Mouse (Mus musculus): Measurements from ENCODE around the gene Nacc1. TPM values are rescaled to one million over a fixed set of nuclear protein-coding genes. Genes with fewer than 3 reads are reported as not detected.
A peak's percentile ranks its signal among the peaks of the same experiment; 100 is the strongest.
"Not testable (repeated sequence)": the region's sequence is repeated elsewhere in the genome, so short reads cannot be mapped to it uniquely, and the experiment has no call there.

Nacc1 gene
- total RNA-seq, 2 experiments from 2014 or later: 68.4 to 72.1 TPM

DNA sequence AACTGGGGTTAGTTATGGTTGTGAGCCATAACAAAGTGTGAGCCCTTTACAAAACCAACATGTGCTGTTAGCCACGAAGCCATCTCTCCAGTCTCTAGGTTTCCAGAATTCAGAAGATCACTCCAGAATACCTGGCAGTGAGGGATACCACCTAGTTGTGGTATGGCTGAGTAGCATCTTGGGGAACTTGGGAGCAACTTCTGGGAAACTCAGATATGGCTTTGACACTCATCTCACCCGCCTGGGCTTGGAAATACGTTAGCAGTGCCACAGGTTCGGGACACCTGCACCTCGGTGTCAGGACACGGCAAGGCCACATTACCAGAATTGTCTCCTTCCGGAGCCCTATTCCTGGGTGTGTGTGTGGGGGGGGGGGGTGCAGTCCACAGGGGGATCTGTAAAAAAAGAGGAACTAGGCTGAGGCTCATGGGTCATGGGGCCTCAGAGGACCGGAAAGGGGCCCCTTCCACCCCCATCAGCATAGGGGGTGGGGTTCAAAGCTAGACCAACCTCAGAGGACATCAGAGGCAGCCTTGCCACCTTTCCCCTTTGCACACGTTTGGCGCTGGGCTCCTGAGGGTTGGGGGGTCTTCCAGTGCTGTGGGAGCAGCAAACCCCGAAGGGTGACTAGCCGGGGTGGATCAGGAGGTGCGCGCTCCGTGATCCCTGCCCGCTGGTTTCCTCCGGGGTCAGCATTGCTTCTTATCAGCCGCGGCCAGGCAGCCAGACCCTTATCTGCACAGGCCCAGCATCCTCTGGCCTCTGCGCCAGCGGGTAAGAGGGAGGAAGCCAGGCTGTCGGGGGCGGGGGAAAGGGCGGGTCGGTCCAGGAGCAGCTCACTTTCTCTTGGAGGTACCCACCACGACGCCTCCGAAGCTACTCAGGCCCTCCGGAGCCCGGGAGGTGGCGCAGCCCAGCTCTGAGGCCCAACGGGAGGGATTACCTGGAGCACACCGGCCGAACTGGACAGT is 13.6 kb upstream of the Nacc1 start, which contains the start of gene Lyl1:
Lyl1 (plus strand) TSS at position 517 of the 971 bp plus-strand sequence.
- no peak for DNase-seq
- intact Hi-C loops (cut with DNase I): no loop called here

DNA sequence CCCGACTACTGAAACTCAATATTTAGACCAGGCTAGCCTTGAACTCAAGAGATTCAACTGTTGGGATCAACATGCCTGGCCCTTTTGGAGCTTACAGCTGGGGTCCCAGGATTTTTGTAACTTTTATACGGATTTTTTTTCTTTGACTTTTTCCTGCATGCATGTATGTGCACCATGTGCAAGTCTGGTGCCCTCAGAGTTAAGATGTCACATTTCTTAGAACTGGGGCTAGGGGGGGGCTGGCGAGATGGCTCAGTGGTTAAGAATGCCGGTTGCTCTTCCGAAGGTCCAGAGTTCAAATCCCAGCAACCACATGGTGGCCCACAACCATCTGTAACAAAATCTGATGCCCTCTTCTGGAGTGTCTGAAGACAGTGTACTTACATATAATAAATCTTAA is 12.9 kb upstream of the Nacc1 start:
- intact Hi-C loops (cut with DNase I): no loop called here
- no peak for DNase-seq

DNA sequence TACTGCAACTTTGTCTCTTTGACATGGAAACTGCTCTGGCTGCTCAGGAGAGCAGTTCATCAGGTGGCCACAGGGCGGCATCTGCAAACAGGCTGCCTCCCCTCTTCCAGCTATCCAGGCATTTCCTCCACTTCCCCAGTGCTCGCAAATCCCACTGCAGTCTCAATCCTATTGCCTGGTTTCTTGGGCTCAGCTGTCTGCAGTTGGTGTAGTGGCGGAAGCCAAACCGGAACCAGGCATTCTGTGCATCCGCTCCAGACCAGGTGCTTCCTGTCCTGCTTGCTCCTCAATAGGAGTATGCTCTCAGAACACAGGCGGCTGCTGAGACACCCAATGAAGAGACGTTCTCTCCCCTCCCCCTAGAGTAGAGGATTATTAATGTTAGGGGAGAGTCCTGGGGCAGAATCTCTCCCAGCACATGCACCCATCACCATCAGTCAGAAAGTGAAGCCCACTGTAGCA is 12.2 kb upstream of the Nacc1 start:
- peak; percentile 73 for DNase-seq
- intact Hi-C loops (cut with DNase I): loop anchor here (2.0 kb wide), 1 partner anchor 115 kb away; no protein-coding TSS in a partner anchor

DNA sequence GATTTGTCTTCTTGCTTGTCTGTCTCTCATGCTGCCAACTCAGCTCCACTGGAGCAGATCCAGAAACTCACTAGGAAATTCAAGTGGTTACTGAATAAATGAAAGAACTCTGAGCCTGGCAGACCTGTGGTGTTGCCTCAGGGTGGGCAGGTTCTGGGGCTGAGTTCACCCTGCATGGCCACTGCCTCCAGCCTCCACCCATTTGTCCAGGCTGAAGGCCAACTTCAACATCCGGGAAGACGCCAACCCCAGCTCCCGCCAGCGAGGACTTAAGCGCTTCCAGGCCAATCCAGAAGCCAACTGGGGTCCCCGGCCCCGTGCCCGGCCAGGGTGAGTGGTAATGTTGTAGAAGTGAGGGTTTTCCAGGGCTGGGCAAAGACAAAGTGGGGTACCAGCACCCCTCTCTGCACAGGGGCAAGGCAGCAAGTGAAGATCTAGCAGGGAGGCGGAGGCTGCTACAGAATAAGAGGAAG is 11.3 kb upstream of the Nacc1 start:
- DNase-seq: peak; percentile 63
- intact Hi-C loops (cut with DNase I): loop anchor here (2.0 kb wide), 1 partner anchor 116 kb away; no protein-coding TSS in a partner anchor

- intact Hi-C loops (cut with DNase I): loop anchor here (2.0 kb wide), 1 partner anchor 117 kb away; no protein-coding TSS in a partner anchor
- DNase-seq: no peak
Observed at GRCm38 (mm10) chr8:84698288-84698687, 10.6 kb upstream of the Nacc1 start.

DNA sequence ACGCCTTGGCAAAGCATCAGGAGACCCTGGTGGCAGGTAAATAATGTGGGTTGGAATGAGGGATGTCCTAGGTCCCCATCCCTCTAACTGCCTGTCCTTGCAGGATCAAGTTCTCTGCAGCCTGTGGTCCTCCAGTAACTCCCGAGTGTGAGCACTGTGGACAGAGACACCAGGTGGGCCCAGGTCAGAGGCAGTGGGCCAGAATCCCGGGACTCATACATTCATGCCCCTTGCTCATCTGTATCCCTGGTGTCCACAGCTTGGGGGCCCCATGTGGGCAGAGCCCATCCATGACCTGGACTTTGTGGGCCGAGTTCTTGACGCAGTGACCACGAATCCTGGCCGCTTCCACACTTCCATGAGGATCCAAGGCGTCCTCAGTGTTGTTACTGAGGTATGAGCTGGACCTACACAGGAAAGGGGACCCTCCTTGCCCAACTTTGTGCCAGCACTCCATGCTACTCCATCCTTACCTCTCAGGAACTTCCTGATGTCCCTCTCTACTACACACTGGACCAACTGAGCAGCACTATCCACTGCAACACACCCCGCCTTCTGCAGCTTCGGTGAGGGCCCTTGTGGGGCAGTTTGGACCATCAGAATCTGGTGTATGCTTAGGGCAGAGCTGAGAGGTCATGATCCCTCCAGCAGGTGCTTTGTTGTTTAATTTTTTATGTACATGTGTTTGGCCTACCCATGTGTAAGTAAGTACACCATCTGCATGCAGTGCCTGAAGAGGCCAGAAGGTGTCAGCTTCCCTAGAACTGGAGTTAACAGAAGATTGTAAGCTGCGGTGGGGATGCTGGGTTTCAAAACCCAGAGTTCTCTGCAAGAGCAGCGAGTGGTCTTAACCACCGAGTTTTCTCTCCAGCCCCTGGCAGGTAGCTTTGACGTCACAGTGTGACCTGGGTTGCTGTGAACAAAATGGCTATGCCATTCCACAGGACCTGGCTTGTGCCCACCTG is 9.8 kb upstream of the Nacc1 start:
- peak; percentile 75 for DNase-seq
- intact Hi-C loops (cut with DNase I): loop anchor here (2.0 kb wide), 1 partner anchor 117 kb away; no protein-coding TSS in a partner anchor

DNA sequence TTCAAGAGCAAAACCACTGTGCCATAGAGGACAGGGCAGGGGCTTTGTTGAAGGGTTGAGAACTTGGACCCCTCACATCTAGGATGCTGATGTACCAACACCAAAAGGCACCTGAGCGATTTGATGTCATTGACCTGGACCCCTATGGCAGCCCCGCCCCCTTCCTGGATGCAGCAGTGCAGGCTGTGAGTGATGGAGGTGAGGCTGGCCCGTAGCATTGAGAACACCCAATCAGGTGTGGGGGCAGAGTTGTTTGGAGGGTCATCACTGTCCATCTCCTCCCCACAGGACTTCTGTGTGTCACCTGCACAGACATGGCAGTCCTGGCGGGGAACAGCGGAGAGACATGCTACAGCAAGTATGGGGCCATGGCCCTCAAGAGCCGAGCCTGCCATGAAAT is 7.5 kb upstream of the Nacc1 start:
- intact Hi-C loops (cut with DNase I): no loop called here
- no peak for DNase-seq

DNA sequence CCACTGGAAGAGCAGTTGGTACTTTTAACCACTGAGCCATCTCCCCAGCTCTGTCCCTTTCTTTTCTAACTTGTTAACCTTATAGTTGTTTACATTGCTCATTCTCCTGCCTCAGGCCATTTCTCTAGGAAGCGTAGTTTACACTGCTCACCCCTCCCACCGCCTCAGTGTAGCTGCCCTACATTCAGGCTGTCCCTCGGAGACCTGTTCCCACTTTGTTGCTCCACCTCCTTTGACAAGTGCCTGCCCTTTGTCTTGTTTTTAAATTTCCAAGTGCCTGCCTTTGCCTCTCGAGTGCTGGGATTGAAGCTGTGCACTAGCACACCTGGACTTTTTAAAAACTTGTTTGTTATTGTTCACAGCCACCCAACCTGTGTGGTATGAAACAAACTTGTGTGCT is 5.7 kb upstream of the Nacc1 start:
- no peak for DNase-seq
- intact Hi-C loops (cut with DNase I): no loop called here

DNA sequence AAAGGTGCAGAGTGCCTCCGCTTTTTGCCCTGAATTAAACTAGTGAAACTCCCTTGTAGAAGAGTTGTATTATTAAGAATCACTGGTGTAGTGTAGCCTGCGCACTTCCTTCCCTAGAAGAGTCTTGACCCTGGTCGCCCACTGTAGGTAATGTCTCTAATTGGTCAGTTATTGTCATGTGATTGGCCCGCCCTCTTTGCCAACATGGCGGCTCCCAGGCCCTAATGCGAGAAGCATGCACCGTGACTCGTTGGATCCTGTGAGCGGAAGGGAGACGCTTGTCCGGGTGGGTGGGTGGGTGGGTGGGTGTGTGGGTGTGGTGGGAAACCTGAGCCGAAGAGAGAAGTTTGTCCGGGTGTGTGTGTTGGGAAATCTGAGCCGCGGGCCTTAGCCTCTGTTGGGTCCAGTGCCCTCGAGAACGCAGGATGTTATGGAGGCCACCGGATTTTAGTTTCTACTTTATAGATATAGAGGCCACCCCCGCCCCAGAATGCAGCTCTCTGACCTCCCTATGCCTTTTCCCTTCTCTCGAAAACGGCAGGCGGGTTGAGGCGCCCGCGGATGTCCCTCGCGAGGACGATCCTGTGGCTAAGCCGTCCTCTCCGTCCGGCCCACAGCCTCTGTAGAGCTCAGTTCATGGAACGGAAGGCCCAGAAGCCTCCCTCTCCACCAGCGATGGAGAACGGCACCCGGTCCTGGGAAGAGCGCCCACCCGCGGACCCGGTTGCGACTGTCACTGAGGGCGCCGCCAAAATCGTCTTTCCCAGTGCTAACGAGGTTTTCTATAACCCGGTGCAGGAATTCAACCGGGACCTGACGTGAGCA is 1.6 kb upstream of the Nacc1 start:
- intact Hi-C loops (cut with DNase I): no loop called here

GRCm38 (mm10) chr8:84687003-84687704 is 508 bp downstream of the Nacc1 start:
- intact Hi-C loops (cut with DNase I): no loop called here

More for the DNA sequence above, 1.6 kb upstream of the Nacc1 start:
- peak; percentile 89 for DNase-seq

DNA sequence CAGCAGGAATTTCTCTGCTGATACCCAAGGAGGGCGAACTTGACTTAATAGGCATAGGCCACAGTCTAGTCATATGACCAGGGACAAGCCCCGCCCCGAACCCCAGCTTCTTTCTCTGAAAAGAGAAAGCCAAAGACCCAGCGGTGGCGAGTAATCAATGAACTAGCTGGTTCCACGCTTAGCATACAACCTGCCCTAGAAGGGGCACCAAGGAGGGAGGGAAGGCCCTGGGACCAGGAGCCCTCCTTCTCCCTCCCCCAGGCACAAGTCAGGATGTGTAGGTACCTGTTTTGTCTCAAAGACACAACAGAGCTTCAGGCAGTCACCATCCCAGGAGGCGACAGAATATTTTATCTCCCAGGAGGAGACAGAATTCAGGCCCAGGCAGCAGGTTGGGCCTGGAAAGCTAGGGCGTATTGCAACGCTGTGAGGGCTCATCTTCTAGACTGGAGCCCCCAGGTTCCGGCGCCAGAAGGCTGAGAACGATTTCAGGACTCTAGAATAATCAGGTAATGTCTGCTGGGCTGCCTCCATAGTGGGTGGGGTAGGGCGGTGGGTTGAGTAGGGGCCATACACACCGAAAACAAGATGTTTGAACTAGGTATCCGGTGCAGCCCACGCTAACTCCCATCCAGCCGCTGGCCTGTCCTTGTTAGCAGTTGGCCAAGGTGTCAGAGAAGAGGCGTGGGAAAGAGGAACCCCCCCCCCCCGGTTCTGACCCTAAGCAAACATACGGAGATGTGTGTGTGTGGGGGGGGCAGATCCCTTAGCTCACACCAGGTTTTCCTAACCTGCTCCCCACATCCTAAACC is 1.3 kb downstream of the Nacc1 start, which contains the start of gene Trmt1:
Trmt1 (plus strand) TSS at position 117 of the 812 bp plus-strand sequence.
- DNase-seq: peak; percentile 21
- intact Hi-C loops (cut with DNase I): no loop called here

More at GRCm38 (mm10) chr8:84687003-84687704, 508 bp downstream of the Nacc1 start:
- peak; percentile 41 for DNase-seq

DNA sequence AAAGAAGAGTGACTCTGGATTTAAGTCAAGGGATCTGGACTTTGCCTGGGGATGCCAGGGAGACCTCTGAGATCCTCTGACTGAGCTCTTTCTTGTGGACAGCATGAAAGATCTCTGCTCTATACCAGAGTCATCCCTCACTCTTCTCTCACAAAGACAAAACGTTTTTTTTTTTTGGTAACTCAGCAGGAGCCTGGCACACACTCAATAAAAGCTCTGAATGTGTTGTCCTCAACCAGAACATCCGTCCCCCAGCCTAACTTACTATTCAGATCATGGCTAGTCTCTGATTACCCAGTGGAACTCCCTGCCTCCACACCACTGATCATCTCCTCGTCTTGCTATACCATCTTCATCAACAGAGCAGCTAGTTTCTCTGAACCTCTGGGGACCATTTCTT is 3.1 kb downstream of the Nacc1 start:
- DNase-seq: no peak
- intact Hi-C loops (cut with DNase I): no loop called here

- no peak for DNase-seq
- intact Hi-C loops (cut with DNase I): no loop called here
Observed at GRCm38 (mm10) chr8:84682257-84682656, 5.4 kb downstream of the Nacc1 start.

DNA sequence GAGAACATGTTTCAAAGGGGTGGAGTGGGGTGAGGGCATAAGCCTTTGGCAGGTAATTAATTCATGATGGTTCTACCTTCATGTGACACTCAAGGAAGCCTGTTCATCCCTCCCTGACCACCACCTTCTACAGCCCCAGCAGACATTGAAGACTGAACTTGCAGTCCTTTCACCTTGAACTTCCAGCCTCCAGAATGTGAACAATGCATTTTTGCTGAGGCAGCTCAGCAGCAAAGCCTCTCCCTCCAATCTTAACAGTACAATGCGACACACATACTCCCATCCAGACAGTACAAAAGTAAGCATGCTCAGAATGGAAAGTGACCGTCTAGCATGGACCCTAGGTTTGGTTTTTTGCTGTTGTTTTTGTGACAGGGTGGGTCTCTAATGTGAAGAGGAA is 6.2 kb downstream of the Nacc1 start:
- DNase-seq: no peak
- intact Hi-C loops (cut with DNase I): no loop called here

DNA sequence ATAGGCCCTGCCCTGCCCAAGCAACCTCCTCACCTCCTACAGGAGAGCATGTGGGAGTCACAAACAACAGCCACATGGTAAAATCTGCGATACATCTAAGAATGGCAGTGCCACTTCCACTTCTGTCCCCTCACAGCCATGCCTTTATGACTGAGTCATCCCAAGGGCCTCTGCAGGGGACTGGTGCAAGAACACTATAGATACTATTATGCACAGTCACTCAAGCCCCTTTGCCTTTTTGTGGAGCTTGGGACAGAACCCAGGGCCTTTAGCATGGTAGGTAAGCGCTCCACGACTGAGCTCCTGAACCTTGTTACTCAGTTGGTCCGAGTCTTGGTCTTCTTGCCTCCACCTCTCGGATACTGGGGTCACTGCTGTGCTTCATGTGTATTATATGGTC is 10.4 kb downstream of the Nacc1 start:
- DNase-seq: no peak
- intact Hi-C loops (cut with DNase I): no loop called here

- intact Hi-C loops (cut with DNase I); DNase-seq: not testable (repeated sequence)
Observed at GRCm38 (mm10) chr8:84670295-84671006, 17.2 kb downstream of the Nacc1 start.

DNA sequence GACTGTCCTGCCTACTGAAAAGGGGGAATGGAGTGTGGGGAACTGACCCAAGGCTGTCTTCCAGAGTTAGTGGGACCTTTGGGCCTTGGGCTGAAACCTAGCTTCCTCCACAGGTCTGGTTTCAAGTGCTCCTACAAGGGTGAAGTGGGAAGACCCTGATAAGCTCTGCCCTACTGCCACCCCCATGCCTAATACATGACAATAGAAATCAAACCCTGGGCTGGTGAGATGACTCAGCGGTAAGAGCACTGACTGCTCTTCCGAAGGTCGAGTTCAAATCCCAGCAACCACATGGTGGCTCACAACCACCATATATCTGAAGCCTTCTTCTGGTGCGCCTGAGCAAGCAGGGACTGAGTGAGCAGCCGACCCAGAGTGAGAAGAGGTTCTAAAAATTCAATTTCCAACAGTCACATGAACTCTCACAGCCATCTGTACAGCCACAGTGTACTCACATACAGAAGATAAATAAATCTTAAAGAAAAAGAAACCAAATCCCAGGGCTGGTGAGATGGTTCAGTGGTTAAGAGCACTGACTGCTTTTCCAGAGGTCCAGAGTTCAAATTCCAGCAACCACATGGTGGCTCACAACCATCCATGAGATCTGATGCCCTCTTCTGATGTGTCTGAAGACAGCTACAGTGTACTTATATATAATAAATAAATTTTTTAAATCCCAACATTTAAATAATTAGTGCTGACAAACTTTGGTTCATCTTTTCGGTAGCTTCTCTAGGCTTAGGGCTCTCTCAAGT is 18.8 kb downstream of the Nacc1 start:
- DNase-seq: no peak
- intact Hi-C loops (cut with DNase I): no loop called here
